Mouse (Mus musculus) CD4-positive, CD25-positive, alpha-beta regulatory T cell, adult 2 months (primary cell): ENCODE measurements around the gene Lmx1a.

Experiments used
- DNase-seq: peaks from one replicate; pipeline ENCODE4 v3.0.0-alpha.2; 2012; ENCODE audit warnings: low read depth, low spot score

Lmx1a gene

GRCm38 (mm10) chr1:167689232-167689261, at the start of gene Lmx1a:
Lmx1a (plus strand) TSS chr1:167689237.
- no peak for DNase-seq

GRCm38 (mm10) chr1:167644866-167645537, 44.0 kb upstream of the Lmx1a start:
- peak; percentile 45 for DNase-seq

- DNase-seq, result no peak
Observed at GRCm38 (mm10) chr1:167648670-167649069, 40.4 kb upstream of the Lmx1a start.

GRCm38 (mm10) chr1:167649122-167649633, 39.9 kb upstream of the Lmx1a start:
- DNase-seq, result no peak

GRCm38 (mm10) chr1:167652336-167652735, 36.7 kb upstream of the Lmx1a start:
- no peak for DNase-seq

GRCm38 (mm10) chr1:167659065-167659464, 30.0 kb upstream of the Lmx1a start:
- DNase-seq, result no peak

- DNase-seq, result no peak
Observed at GRCm38 (mm10) chr1:167660521-167661101, 28.4 kb upstream of the Lmx1a start.

- no peak for DNase-seq
Observed at GRCm38 (mm10) chr1:167661123-167661522, 27.9 kb upstream of the Lmx1a start.

- no peak for DNase-seq
Observed at GRCm38 (mm10) chr1:167663136-167663535, 25.9 kb upstream of the Lmx1a start.

- DNase-seq, result peak; percentile 59
Observed at GRCm38 (mm10) chr1:167669796-167670195, 19.2 kb upstream of the Lmx1a start.

- DNase-seq, result no peak
Observed at GRCm38 (mm10) chr1:167672433-167672987, 16.5 kb upstream of the Lmx1a start.

- DNase-seq, result no peak
Observed at GRCm38 (mm10) chr1:167679061-167679460, 10.0 kb upstream of the Lmx1a start.

GRCm38 (mm10) chr1:167688001-167688346, 1.1 kb upstream of the Lmx1a start:
- DNase-seq, result no peak

- DNase-seq, result no peak
Observed at GRCm38 (mm10) chr1:167688347-167689231, 448 bp upstream of the Lmx1a start.

- no peak for DNase-seq
Observed at GRCm38 (mm10) chr1:167689262-167690137, 463 bp downstream of the Lmx1a start.

GRCm38 (mm10) chr1:167690138-167690710, 1.2 kb downstream of the Lmx1a start:
- no peak for DNase-seq

GRCm38 (mm10) chr1:167690716-167691550, 1.9 kb downstream of the Lmx1a start:
- DNase-seq, result no peak

- no peak for DNase-seq
Observed at GRCm38 (mm10) chr1:167691911-167692682, 3.1 kb downstream of the Lmx1a start.

- DNase-seq, result no peak
Observed at GRCm38 (mm10) chr1:167692683-167693045, 3.6 kb downstream of the Lmx1a start.
